Mouse (Mus musculus): ENCODE measurements at regions not wholly inside any gene's neighbourhood (a gene's known extent, or its start where the extent isn't known, plus 50 kb on each side); places are given as distances from the start of the nearest gene placed in this dataset.

- ATAC-seq (ENCODE audit: low FRiP score, low read depth), result peak; percentile 81
- no peak overlapping the region for H3K27ac ChIP-seq
Observed at GRCm38 (mm10) chr8:62284378-62285110, 161.6 kb upstream of the Anxa10 start.

DNA sequence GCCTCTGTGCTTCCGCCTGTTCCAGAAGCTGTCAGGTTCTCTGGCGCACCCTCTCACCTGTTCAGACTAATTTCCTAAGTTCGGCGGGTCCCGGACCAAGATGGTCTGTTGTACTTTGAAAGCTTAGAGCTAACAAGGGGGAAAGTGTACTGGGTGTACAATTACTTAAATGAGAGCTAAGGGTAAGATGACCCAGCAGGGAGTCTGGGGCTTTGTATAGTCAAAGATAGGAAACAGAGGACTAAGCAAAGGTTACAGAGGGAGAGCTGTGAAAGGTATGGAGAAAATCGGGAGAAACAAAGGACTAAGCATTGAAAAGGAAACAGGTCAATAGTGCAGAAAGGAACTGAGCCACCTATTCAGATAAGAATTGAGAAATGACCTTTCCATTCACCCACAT is 127.6 kb upstream of the Anxa10 start:
- no peak overlapping the region for H3K4me3 ChIP-seq
- H3K4me2 ChIP-seq (replicated peaks), result no peak overlapping the region
- no peak for ATAC-seq (ENCODE audit: low FRiP score, low read depth)
- 87% methylated on average over 6 of the region's 6 CpGs for WGBS
- no peak overlapping the region for H3K27ac ChIP-seq
- no peaks in the 10 kb centered on the region for H3K4me1 ChIP-seq
- no peaks in the 10 kb centered on the region for H3K27me3 ChIP-seq (replicated peaks)
- H3K9me3 ChIP-seq, result no peaks in the 10 kb centered on the region
- no peak overlapping the region for H3K9ac ChIP-seq
- no peaks in the 10 kb centered on the region for H3K36me3 ChIP-seq

More at GRCm38 (mm10) chr8:62284378-62285110, 161.6 kb upstream of the Anxa10 start:
- no peaks in the 10 kb centered on the region; the same call in 1 of the 2 replicates for H3K4me1 ChIP-seq
- no peaks in the 10 kb centered on the region for H3K27me3 ChIP-seq (replicated peaks)
- H3K4me3 ChIP-seq, result no peak overlapping the region
- no peaks in the 10 kb centered on the region for H3K9me3 ChIP-seq
- no peaks in the 10 kb centered on the region for H3K36me3 ChIP-seq
- H3K4me2 ChIP-seq (replicated peaks), result no peak overlapping the region
- 63% methylated on average over 12 of the region's 12 CpGs for WGBS
- H3K9ac ChIP-seq, result no peak overlapping the region
